Mouse (Mus musculus): ENCODE data around the gene Coq5.

GRCm38 (mm10) chr5:115261880-115262279, 17.6 kb upstream of the Coq5 start:
- TF ChIP-seq ZC3H11A (IDR thresholded peaks at IDR 0.05; ENCODE audit: borderline replicate concordance, low read depth, low read length), result no peak
- no peak for TF ChIP-seq MAFK (IDR thresholded peaks at IDR 0.05; ENCODE audit: insufficient read depth, low read depth, low read length)
- TF ChIP-seq HCFC1 (IDR thresholded peaks at IDR 0.05; ENCODE audit: borderline replicate concordance, insufficient read depth, low read length), result no peak

All from ES-E14 (cell line).